Mouse (Mus musculus) intestine, embryonic 15.5 days (tissue): ENCODE data around the gene Sema3c. TPM values are rescaled to one million over a fixed set of nuclear protein-coding genes. Genes with fewer than 3 reads are reported as not detected.

ENCODE experiments used
- ATAC-seq: fragments of 200-750 bp; cut with Nextera tagmentation; 2 replicates; pipeline ENCODE4 v1.8.0; 2017; ENCODE audit warnings: moderate TSS enrichment, moderate library complexity
- H3K27ac ChIP-seq: fragments of 300-500 bp; sonication (generic); 2 replicates; pipeline ENCODE4 v1.5.1; 2015; ENCODE audit warnings: mild to moderate bottlenecking, inconsistent platforms
- H3K27me3 ChIP-seq: fragments of 300-500 bp; sonication (generic); replicated peaks from 2 replicates; pipeline ENCODE4 v1.6.1; 2015; ENCODE audit warnings: inconsistent platforms
- H3K36me3 ChIP-seq: fragments of 300-500 bp; sonication (generic); 2 replicates; pipeline ENCODE4 v1.6.1; 2015; ENCODE audit warnings: inconsistent platforms
- H3K4me1 ChIP-seq: fragments of 300-500 bp; sonication (generic); replicated peaks from 2 replicates; pipeline ENCODE4 v1.6.1; 2015; ENCODE audit warnings: inconsistent platforms
- H3K4me2 ChIP-seq: fragments of 300-500 bp; sonication (generic); replicated peaks from 2 replicates; pipeline ENCODE4 v1.6.1; 2015; ENCODE audit warnings: mild to moderate bottlenecking, inconsistent platforms
- H3K4me3 ChIP-seq: fragments of 300-500 bp; sonication (generic); replicated peaks from 2 replicates; pipeline ENCODE4 v1.5.1; 2015; ENCODE audit warnings: inconsistent platforms
- H3K9ac ChIP-seq: fragments of 300-500 bp; sonication (generic); 2 replicates; pipeline ENCODE4 v1.6.1; 2015; ENCODE audit warnings: inconsistent platforms
- H3K9me3 ChIP-seq: fragments of 300-500 bp; sonication (generic); 2 replicates; pipeline ENCODE4 v1.6.1; 2016; ENCODE audit warnings: inconsistent platforms
- WGBS: fragments of 180-500 bp; shearing (Covaris S2); methylation state at CpG from one replicate; pipeline ENCODE4 v1.1.7; 2015; 5-methylcytosine and 5-hydroxymethylcytosine counted together
- polyA plus RNA-seq: library from polyadenylated mRNA; unstranded; fragments of >200 nt; fragmentation: Nextera tagmentation; extraction: Ambion mirVana; gene quantifications from 2 replicates; pipeline ENCODE4 v1.2.1, GENCODE M21; 2015

Gene Sema3c
- polyA plus RNA-seq, 1 experiment from 2014 or later, result 43.6 TPM

DNA sequence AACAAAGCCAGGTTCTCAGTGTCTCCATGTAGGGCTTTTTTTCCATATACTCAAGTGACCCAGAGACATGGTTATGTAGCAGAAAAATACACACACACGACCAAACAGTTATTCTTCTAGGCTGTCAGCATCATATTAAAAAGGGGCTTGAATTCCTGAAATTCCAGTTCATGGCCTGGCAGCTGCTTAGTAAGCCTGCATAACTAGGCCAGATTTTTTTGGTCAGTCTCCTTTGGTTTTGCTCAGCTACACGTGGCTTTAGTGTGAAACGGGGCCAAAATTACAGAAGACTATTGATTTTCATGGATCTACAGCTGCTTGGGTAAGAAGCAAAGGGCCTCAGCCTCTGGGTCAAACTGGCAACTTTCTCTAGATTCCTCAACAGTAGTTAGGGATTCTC lies 165.7 kb downstream of the Sema3c start:
- no peak overlapping the region for H3K4me2 ChIP-seq
- ATAC-seq, result no peak
- no peaks in the 10 kb centered on the region for H3K4me1 ChIP-seq
- no peak overlapping the region for H3K4me3 ChIP-seq
- 38% methylated on average over 3 of the region's 3 CpGs for WGBS
- H3K27ac ChIP-seq, result no peak overlapping the region
- H3K9me3 ChIP-seq, result no peaks in the 10 kb centered on the region
- no peaks in the 10 kb centered on the region for H3K27me3 ChIP-seq
- H3K36me3 ChIP-seq, result no peaks in the 10 kb centered on the region
- H3K9ac ChIP-seq, result no peak overlapping the region

DNA sequence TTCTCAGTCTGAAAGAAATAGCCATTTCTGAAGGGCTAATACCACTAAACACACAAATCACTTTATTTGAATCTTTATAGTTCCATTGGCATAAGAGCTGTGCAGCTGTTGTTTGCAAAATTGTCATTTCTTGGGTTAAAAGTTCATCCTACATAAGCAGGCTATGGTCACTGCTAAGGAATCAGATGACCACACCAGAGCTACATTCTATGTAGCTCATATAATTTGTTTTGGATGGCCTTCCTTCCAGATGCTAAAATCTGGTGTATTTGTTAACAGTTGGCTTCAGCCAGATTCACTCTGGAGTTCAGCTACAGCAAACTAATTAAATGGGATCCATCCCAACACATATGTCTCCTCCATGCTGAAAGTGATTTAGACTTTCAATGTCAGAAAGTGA lies 172.4 kb downstream of the Sema3c start:
- Histone ChIP-seq H3K4me3 (no peak overlapping the region), H3K27ac (no peak overlapping the region), H3K27me3 (no peaks in the 10 kb centered on the region), H3K36me3 (no peaks in the 10 kb centered on the region), H3K9ac (no peak overlapping the region), H3K4me1 (no peaks in the 10 kb centered on the region), H3K4me2 (no peak overlapping the region), H3K9me3 (no peaks in the 10 kb centered on the region)
- ATAC-seq, result peak; percentile 56

DNA sequence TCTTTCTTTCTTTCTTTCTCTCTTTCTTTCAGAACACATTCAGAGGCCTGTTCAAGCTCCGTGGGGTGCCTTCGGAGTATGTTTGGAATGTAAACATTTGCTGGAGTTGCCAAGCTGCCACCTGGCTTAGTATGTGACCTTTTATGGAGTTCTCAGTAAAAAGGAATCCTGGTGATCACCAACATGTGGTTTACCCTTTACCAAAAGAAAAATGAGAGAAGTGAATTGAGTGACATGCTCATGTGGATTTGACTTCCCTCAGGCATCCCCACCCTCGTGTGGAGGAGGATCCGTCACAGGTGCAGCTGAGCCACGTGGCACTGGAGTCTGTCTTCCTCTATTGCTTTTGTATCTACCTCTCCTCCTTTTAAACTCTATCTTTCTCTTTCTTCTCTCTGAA lies 173.1 kb downstream of the Sema3c start:
- H3K4me3 ChIP-seq, result no peak overlapping the region
- no peaks in the 10 kb centered on the region for H3K36me3 ChIP-seq
- WGBS, result 25% methylated on average over 5 of the region's 5 CpGs
- H3K27ac ChIP-seq, result no peak overlapping the region
- no peaks in the 10 kb centered on the region for H3K4me1 ChIP-seq
- ATAC-seq, result no peak
- no peak overlapping the region for H3K4me2 ChIP-seq
- no peak overlapping the region for H3K9ac ChIP-seq
- H3K9me3 ChIP-seq, result no peaks in the 10 kb centered on the region
- no peaks in the 10 kb centered on the region for H3K27me3 ChIP-seq

DNA sequence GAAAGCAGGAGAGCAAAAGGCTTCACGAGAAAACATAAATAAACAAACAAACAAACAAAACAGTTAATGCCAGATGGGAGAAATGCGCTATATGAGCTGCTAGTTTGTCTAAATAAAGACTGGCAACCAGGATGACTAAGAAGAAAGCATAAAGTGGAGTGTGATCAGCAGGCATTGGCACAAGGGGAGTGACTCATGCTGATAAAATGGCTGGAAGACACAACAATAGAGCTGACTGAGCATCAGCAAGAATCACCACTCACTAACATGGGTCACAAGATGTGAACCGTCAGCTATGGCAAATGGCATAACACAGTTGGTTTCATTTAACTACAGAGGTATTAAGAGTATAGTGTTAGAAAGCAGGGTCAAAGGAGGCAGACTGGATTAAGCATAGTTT lies 174.2 kb downstream of the Sema3c start:
- 84% methylated on average over 3 of the region's 3 CpGs for WGBS
- no peaks in the 10 kb centered on the region for H3K36me3 ChIP-seq
- H3K4me3 ChIP-seq, result no peak overlapping the region
- H3K9me3 ChIP-seq, result no peaks in the 10 kb centered on the region
- H3K27ac ChIP-seq, result no peak overlapping the region
- H3K4me2 ChIP-seq, result no peak overlapping the region
- no peaks in the 10 kb centered on the region for H3K4me1 ChIP-seq
- no peak overlapping the region for H3K9ac ChIP-seq
- no peak for ATAC-seq
- no peaks in the 10 kb centered on the region for H3K27me3 ChIP-seq

DNA sequence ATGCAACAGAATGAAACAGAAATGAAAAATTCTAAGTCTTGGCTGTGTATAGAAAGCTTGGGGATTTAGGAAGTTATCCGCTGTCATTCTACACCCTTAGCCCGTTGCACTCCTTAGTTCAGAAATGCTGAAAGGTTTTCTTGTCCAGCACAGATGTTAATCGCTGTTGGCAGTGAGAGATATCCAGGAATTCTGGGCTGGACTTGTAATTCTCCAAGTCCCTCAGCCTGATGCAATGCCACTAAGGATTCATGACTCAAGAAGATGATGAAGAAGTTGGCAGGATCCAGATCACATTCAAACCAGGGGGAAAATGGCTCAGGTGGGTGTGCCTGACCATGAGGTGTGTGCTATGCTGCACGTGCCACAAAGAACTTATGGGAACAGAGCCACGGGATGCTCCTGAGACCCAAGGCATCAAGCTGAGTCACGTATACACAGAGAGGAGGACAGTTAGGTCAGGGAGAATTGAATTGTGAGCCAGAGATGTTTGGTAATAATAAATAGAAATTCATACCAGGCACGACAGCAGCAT lies 179.5 kb downstream of the Sema3c start:
- Histone ChIP-seq H3K4me2 (no peak overlapping the region), H3K4me3 (no peak overlapping the region), H3K27ac (no peak overlapping the region), H3K4me1 (no peaks in the 10 kb centered on the region), H3K9me3 (no peaks in the 10 kb centered on the region), H3K27me3 (no peaks in the 10 kb centered on the region), H3K9ac (no peak overlapping the region), H3K36me3 (no peaks in the 10 kb centered on the region)
- no peak for ATAC-seq
- 80% methylated on average over 7 of the region's 7 CpGs for WGBS

DNA sequence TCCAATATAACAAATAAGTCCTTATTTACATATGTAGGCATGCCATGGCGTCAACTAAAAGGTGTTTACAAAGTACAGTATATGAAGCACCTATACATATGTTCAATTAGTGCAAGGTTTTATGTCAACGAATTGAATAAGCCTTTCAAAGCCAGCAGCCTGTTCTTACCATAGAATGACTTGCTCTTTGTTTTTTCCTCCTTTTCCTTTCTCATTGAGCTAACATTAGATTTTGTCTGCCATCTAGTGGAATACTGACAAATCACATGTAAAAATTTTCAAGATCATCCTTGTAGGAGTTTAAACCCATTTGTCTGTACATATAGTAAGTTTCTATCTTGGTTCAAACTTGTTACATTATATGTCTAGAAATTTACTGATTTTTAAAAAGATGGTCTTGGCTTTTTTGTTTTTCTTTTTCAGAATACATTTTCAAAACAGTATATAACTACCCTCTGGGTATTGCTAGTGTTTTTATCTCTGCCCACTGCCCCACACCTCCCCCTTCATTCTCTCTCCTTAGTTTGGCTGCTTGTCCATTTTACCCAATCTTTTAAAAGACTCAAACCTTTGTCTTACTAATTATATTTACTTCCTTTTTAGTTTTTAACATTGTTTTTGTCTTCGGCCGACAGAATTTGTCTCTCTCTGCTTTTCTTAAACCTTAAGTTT lies 192.1 kb downstream of the Sema3c start:
- Histone ChIP-seq H3K9ac (no peak overlapping the region), H3K4me3 (no peak overlapping the region), H3K27me3 (no peaks in the 10 kb centered on the region), H3K27ac (no peak overlapping the region), H3K36me3 (no peaks in the 10 kb centered on the region), H3K9me3 (no peaks in the 10 kb centered on the region), H3K4me2 (no peak overlapping the region), H3K4me1 (no peaks in the 10 kb centered on the region)
- ATAC-seq, result no peak
- WGBS, result 58% methylated on average over 4 of the region's 4 CpGs

DNA sequence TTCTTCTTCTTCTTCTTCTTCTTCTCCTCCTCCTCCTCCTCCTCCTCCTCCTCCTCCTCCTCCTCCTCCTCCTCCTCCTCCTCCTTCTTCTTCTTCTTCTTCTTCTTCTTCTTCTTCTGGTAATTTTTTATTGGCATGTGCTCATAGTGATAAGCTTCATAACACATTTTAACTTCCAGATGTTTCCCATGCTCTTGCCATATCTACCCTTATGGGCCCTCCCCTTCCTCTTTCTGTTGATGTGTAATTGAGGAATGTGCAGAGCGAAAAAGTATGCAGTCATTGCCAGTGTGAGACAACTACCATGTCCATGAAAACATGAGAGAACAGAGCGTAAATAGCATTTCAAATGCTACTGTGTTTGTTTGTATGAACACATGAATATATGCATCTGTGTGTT lies 196.2 kb downstream of the Sema3c start:
- no peaks in the 10 kb centered on the region for H3K36me3 ChIP-seq
- H3K4me1 ChIP-seq, result no peaks in the 10 kb centered on the region
- H3K9me3 ChIP-seq, result no peaks in the 10 kb centered on the region
- no peaks in the 10 kb centered on the region for H3K27me3 ChIP-seq
- H3K27ac ChIP-seq, result no peak overlapping the region
- H3K4me2 ChIP-seq, result no peak overlapping the region
- no peak overlapping the region for H3K9ac ChIP-seq
- no peak overlapping the region for H3K4me3 ChIP-seq
- ATAC-seq, result no peak
- 86% methylated on average over 2 of the region's 2 CpGs for WGBS

DNA sequence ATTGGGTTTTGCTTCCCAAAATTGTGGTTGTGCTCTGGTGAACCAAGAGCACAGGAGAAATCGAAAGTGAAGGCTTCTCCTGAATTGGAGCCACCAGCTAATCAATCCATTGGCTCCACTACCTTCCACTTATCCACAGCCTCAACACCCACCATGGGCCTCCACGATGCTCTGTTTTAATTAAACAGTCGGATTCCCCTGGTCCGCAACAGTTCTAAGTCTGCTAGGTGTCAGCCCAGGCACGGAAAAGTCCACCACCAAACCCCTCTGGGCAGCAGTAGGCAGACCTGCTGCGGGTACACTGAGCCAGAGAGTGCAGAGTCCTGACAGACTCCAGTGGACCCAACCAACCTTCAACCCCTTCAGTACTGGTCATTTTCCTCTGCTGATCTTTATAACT lies 202.5 kb downstream of the Sema3c start:
- Histone ChIP-seq H3K4me2 (no peak overlapping the region), H3K9ac (no peak overlapping the region), H3K36me3 (no peaks in the 10 kb centered on the region), H3K4me1 (no peaks in the 10 kb centered on the region), H3K27ac (no peak overlapping the region), H3K4me3 (no peak overlapping the region), H3K9me3 (no peaks in the 10 kb centered on the region), H3K27me3 (no peaks in the 10 kb centered on the region)
- ATAC-seq, result no peak
- 94% methylated on average over 6 of the region's 6 CpGs for WGBS

Other genes starting within 250 kb of the Sema3c start
- gene Speer4f2, start 201.1 kb upstream of the Sema3c start, polyA plus RNA-seq, result not detected in 2 replicates
- not detected in 2 replicates for gene Speer4f1, start 98.2 kb upstream of the Sema3c start, polyA plus RNA-seq